Mouse (Mus musculus) E14TG2a.4 (cell line): ENCODE data around the gene Lmod2.

Experiments used
- CTCF ChIP-seq: conservative IDR thresholded peaks from 2 replicates; pipeline ENCODE4 v1.5.1; 2014; ENCODE audit warnings: low read length
- NANOG ChIP-seq: IDR thresholded peaks from 2 replicates; pipeline ENCODE4 v1.6.1; 2014; ENCODE audit warnings: borderline replicate concordance, low read length, mixed read lengths

DNA sequence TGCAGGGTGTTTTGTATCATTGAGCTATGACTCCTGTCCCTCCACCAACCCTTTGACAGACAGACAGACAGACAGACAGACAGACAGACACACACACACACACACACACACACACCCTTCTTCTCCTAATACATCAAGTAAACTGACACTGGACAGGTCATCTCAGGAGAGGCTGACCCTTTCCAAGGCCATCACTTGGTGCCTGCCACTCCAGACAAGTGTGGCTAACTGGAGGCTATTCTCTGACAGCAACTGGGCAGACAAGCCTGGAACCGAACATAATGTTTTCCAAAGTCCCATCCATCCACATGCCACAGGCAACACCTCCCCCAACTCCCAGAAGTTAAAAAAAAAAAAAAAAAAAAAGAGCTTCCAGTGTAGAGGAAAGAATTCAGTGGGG, 4.1 kb downstream of the Lmod2 start:
- TF ChIP-seq CTCF: no peak
- TF ChIP-seq NANOG: no peak
